Mouse (Mus musculus): ENCODE results near the gene Ms4a3. TPM values are rescaled to one million over a fixed set of nuclear protein-coding genes. Genes with fewer than 3 reads are reported as not detected.
A peak's percentile ranks its signal among the peaks of the same experiment; 100 is the strongest.

Gene Ms4a3
- polyA plus RNA-seq, 1 experiment from 2014 or later = 29.8 TPM

DNA sequence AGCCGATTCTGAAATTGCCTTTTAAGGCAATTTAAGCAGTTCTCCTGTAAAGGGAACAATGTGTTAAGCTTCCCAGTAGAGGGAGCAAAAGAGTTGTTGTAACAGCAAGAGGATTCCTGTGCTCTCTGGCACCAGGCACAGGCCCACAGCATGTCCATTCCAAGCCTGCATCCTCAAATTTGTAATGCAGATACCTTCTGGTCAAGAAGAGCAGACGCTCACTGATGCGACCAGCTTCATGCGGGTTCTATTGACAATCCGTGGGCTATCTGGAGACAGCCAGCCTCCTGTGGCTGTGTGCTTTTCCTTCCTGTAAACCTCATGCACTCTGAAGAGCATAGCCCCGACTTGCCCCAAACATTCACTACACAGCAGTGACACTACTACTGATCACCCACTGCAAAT lies 29.1 kb downstream of the Ms4a3 start:
- H3K27me3 ChIP-seq (ENCODE audit: control insufficient read depth, insufficient read depth, low read depth, low read length) = no peaks in the 10 kb centered on the region
- 0 out of 2 replicates have a peak, but pooled peaks have one; percentile 37 for ATAC-seq (ENCODE audit: low read depth)
- no peak overlapping the region for H3K4me3 ChIP-seq (ENCODE audit: low read depth, low read length)
- no peak overlapping the region for H3K4me2 ChIP-seq (ENCODE audit: low read depth, low read length)
- peaks cover 5% of the 10 kb centered on the region; the same call in 1 of the 2 replicates for H3K4me1 ChIP-seq (ENCODE audit: control insufficient read depth, low read depth, low read length)
- no peak overlapping the region for H3K9ac ChIP-seq (ENCODE audit: low read depth, low read length)
- WGBS (ENCODE audit: insufficient replicate concordance) = 6% methylated on average over 6 of the region's 6 CpGs
- H3K27ac ChIP-seq (ENCODE audit: low read length) = no peak overlapping the region
- H3K36me3 ChIP-seq (ENCODE audit: control insufficient read depth, insufficient read depth) = no peaks in the 10 kb centered on the region
- H3K9me3 ChIP-seq (replicated peaks; ENCODE audit: control insufficient read depth, low read length) = no peaks in the 10 kb centered on the region

DNA sequence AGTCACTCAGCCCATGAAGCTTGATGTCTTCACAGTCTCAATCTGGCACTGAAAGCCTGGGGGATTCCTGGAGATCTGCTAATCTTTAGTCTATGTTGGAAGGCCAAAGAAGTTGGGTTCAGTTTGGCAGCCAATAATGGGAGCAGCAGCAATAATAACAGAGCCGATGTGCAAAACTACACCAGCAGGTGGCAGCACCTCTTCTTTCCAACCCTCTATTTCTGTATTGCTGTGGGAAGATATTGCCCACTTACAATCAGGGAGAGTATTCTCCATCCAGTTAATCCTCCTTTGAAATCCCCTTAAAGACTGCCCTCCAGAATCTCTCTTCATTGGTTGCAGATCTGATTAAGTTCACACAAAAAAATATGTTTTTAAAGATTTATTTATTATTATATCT lies 32.5 kb downstream of the Ms4a3 start:
- H3K27me3 ChIP-seq (ENCODE audit: control insufficient read depth, insufficient read depth, low read depth, low read length) = no peaks in the 10 kb centered on the region
- no peak overlapping the region for H3K4me3 ChIP-seq (ENCODE audit: low read depth, low read length)
- no peaks in the 10 kb centered on the region for H3K36me3 ChIP-seq (ENCODE audit: control insufficient read depth, insufficient read depth)
- H3K4me2 ChIP-seq (ENCODE audit: low read depth, low read length) = no peak overlapping the region
- H3K27ac ChIP-seq (ENCODE audit: low read length) = no peak overlapping the region
- ATAC-seq (ENCODE audit: low read depth) = no peak
- no peaks in the 10 kb centered on the region for H3K9me3 ChIP-seq (replicated peaks; ENCODE audit: control insufficient read depth, low read length)
- peaks cover 5% of the 10 kb centered on the region; the same call in 1 of the 2 replicates for H3K4me1 ChIP-seq (ENCODE audit: control insufficient read depth, low read depth, low read length)
- 5% methylated on average over 1 of the region's 1 CpGs for WGBS (ENCODE audit: insufficient replicate concordance)
- H3K9ac ChIP-seq (ENCODE audit: low read depth, low read length) = no peak overlapping the region

- H3K4me3 ChIP-seq (ENCODE audit: low read depth, low read length) = no peak within 1 kb of the TSS
- H3K27ac ChIP-seq (ENCODE audit: low read length) = no peak within 1 kb of the TSS
- H3K9me3 ChIP-seq (replicated peaks; ENCODE audit: control insufficient read depth, low read length) = no peaks in the 10 kb centered on the region
- no peak for ATAC-seq (ENCODE audit: low read depth)
- WGBS (ENCODE audit: insufficient replicate concordance) = 53% methylated on average over 2 of the region's 2 CpGs
- no peaks in the 10 kb centered on the region for H3K4me1 ChIP-seq (ENCODE audit: control insufficient read depth, low read depth, low read length)
- no peaks in the 10 kb centered on the region for H3K36me3 ChIP-seq (ENCODE audit: control insufficient read depth, insufficient read depth)
- H3K9ac ChIP-seq (ENCODE audit: low read depth, low read length) = no peak within 1 kb of the TSS
- H3K27me3 ChIP-seq (ENCODE audit: control insufficient read depth, insufficient read depth, low read depth, low read length) = no peaks in the 10 kb centered on the region
- no peak within 1 kb of the TSS for H3K4me2 ChIP-seq (ENCODE audit: low read depth, low read length)
Measured at GRCm38 (mm10) chr19:11604603-11605002, 36.0 kb downstream of the Ms4a3 start, which contains the start of gene Ms4a6d. Ms4a6d (minus strand) TSS chr19:11604849.

- H3K27ac ChIP-seq (ENCODE audit: low read length) = no peak overlapping the region
- no peaks in the 10 kb centered on the region for H3K27me3 ChIP-seq (ENCODE audit: control insufficient read depth, insufficient read depth, low read depth, low read length)
- H3K9me3 ChIP-seq (replicated peaks; ENCODE audit: control insufficient read depth, low read length) = no peaks in the 10 kb centered on the region
- H3K4me1 ChIP-seq (ENCODE audit: control insufficient read depth, low read depth, low read length) = no peaks in the 10 kb centered on the region
- WGBS (ENCODE audit: insufficient replicate concordance) = 70% methylated on average over 2 of the region's 2 CpGs
- H3K9ac ChIP-seq (ENCODE audit: low read depth, low read length) = no peak overlapping the region
- ATAC-seq (ENCODE audit: low read depth) = no peak
- H3K36me3 ChIP-seq (ENCODE audit: control insufficient read depth, insufficient read depth) = no peaks in the 10 kb centered on the region
- H3K4me3 ChIP-seq (ENCODE audit: low read depth, low read length) = no peak overlapping the region
- H3K4me2 ChIP-seq (ENCODE audit: low read depth, low read length) = no peak overlapping the region
Measured at GRCm38 (mm10) chr19:11602026-11602425, 38.6 kb downstream of the Ms4a3 start.

- WGBS (ENCODE audit: insufficient replicate concordance) = 69% methylated on average over 3 of the region's 3 CpGs
- Histone ChIP-seq H3K9me3 (replicated peaks; ENCODE audit: control insufficient read depth, low read length) (no peaks in the 10 kb centered on the region), H3K4me2 (ENCODE audit: low read depth, low read length) (no peak overlapping the region), H3K4me1 (ENCODE audit: control insufficient read depth, low read depth, low read length) (no peaks in the 10 kb centered on the region), H3K9ac (ENCODE audit: low read depth, low read length) (no peak overlapping the region), H3K4me3 (ENCODE audit: low read depth, low read length) (no peak overlapping the region), H3K27ac (ENCODE audit: low read length) (no peak overlapping the region), H3K27me3 (ENCODE audit: control insufficient read depth, insufficient read depth, low read depth, low read length) (no peaks in the 10 kb centered on the region), H3K36me3 (ENCODE audit: control insufficient read depth, insufficient read depth) (no peaks in the 10 kb centered on the region)
- ATAC-seq (ENCODE audit: low read depth) = no peak
Measured at GRCm38 (mm10) chr19:11601349-11601748, 39.3 kb downstream of the Ms4a3 start.

DNA sequence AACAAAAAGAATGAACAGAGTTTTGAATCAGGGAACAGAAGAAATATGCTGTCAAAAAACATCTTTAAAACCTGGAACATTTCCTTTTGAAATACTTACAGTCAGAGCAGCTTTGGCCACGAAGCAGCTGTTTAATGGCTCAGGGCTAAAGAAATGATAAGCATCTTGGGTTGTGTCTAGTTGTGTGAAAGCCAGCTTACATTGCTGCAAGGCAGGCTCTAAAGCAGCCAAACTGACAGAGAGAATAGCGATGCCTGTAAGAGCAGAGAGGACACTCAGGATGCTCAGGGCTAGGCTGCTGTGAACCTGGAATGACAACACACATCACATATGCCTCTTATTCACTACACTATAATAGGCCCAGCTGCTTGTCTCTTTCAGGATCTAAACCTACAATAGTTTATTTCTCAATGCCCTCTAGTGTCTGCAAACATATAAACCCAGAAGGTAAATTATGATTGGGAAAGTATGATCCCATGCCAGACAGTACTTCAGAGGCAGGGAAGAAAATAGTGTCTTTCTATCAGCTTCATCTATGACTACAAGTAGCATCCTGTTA lies 50.7 kb downstream of the Ms4a3 start:
- Histone ChIP-seq H3K4me3 (ENCODE audit: low read depth, low read length) (no peak overlapping the region), H3K36me3 (ENCODE audit: control insufficient read depth, insufficient read depth) (no peaks in the 10 kb centered on the region), H3K4me2 (ENCODE audit: low read depth, low read length) (no peak overlapping the region), H3K27ac (ENCODE audit: low read length) (no peak overlapping the region), H3K9me3 (replicated peaks; ENCODE audit: control insufficient read depth, low read length) (no peaks in the 10 kb centered on the region), H3K9ac (ENCODE audit: low read depth, low read length) (no peak overlapping the region), H3K4me1 (ENCODE audit: control insufficient read depth, low read depth, low read length) (no peaks in the 10 kb centered on the region), H3K27me3 (ENCODE audit: control insufficient read depth, insufficient read depth, low read depth, low read length) (no peaks in the 10 kb centered on the region)
- no peak for ATAC-seq (ENCODE audit: low read depth)
- WGBS (ENCODE audit: insufficient replicate concordance) = 34% methylated on average over 2 of the region's 2 CpGs

- H3K4me2 ChIP-seq (ENCODE audit: low read depth, low read length) = no peak overlapping the region
- ATAC-seq (ENCODE audit: low read depth) = no peak
- no peaks in the 10 kb centered on the region for H3K9me3 ChIP-seq (replicated peaks; ENCODE audit: control insufficient read depth, low read length)
- H3K27me3 ChIP-seq (ENCODE audit: control insufficient read depth, insufficient read depth, low read depth, low read length) = no peaks in the 10 kb centered on the region
- H3K4me3 ChIP-seq (ENCODE audit: low read depth, low read length) = no peak overlapping the region
- H3K27ac ChIP-seq (ENCODE audit: low read length) = no peak overlapping the region
- no peak overlapping the region for H3K9ac ChIP-seq (ENCODE audit: low read depth, low read length)
- no peaks in the 10 kb centered on the region for H3K4me1 ChIP-seq (ENCODE audit: control insufficient read depth, low read depth, low read length)
- WGBS (ENCODE audit: insufficient replicate concordance) = 44% methylated on average over 4 of the region's 4 CpGs
- H3K36me3 ChIP-seq (ENCODE audit: control insufficient read depth, insufficient read depth) = no peaks in the 10 kb centered on the region
Measured at GRCm38 (mm10) chr19:11589205-11589604, 51.4 kb downstream of the Ms4a3 start.

Other genes starting within 250 kb of the Ms4a3 start
- 1.4 and 1.7 TPM in 2 replicates for gene Ms4a4c, start 236.1 kb downstream of the Ms4a3 start, polyA plus RNA-seq (2015; fragmentation: Nextera tagmentation; extraction: Ambion mirVana)
- gene Ms4a4b, start 197.3 kb downstream of the Ms4a3 start, polyA plus RNA-seq (2015; fragmentation: Nextera tagmentation; extraction: Ambion mirVana) = 0.53 and 0.80 TPM in 2 replicates
- gene Ms4a6c, start 171.5 kb downstream of the Ms4a3 start, polyA plus RNA-seq (2015; fragmentation: Nextera tagmentation; extraction: Ambion mirVana) = 8.0 and 8.8 TPM in 2 replicates
- 0.40 and 0.47 TPM in 2 replicates for gene Gm8369, start 154.9 kb downstream of the Ms4a3 start, polyA plus RNA-seq (2015; fragmentation: Nextera tagmentation; extraction: Ambion mirVana)
- gene Ms4a6b, start 124.3 kb downstream of the Ms4a3 start, polyA plus RNA-seq (2015; fragmentation: Nextera tagmentation; extraction: Ambion mirVana) = 2.5 and 3.4 TPM in 2 replicates
- 0.23 and 0.28 TPM in 2 replicates for gene Ms4a4d, start 104.0 kb downstream of the Ms4a3 start, polyA plus RNA-seq (2015; fragmentation: Nextera tagmentation; extraction: Ambion mirVana)
- 4.9 TPM in 2 replicates for gene Ms4a6d, start 36.0 kb downstream of the Ms4a3 start, polyA plus RNA-seq (2015; fragmentation: Nextera tagmentation; extraction: Ambion mirVana)
- 0.74 and 1.1 TPM in 2 replicates for gene Ms4a2, start 17.1 kb downstream of the Ms4a3 start, polyA plus RNA-seq (2015; fragmentation: Nextera tagmentation; extraction: Ambion mirVana)
- 0.13 and 0.26 TPM in 2 replicates for gene Oosp2, start 19.7 kb upstream of the Ms4a3 start, polyA plus RNA-seq (2015; fragmentation: Nextera tagmentation; extraction: Ambion mirVana)
- gene Oosp1, start 50.3 kb upstream of the Ms4a3 start, polyA plus RNA-seq (2015; fragmentation: Nextera tagmentation; extraction: Ambion mirVana) = 0.09 TPM in 1 of 2 replicates, not detected in the other
- gene Oosp3, start 56.2 kb upstream of the Ms4a3 start, polyA plus RNA-seq (2015; fragmentation: Nextera tagmentation; extraction: Ambion mirVana) = not detected in 2 replicates
- gene Gif, start 106.7 kb upstream of the Ms4a3 start, polyA plus RNA-seq (2015; fragmentation: Nextera tagmentation; extraction: Ambion mirVana) = not detected in 2 replicates
- 27.5 and 31.1 TPM in 2 replicates for gene Mrpl16, start 129.5 kb upstream of the Ms4a3 start, polyA plus RNA-seq (2015; fragmentation: Nextera tagmentation; extraction: Ambion mirVana)
- gene Stx3, start 178.6 kb upstream of the Ms4a3 start, polyA plus RNA-seq (2015; fragmentation: Nextera tagmentation; extraction: Ambion mirVana) = 1.8 and 2.3 TPM in 2 replicates
- not detected in 2 replicates for gene Olfr1417, start 198.4 kb upstream of the Ms4a3 start, polyA plus RNA-seq (2015; fragmentation: Nextera tagmentation; extraction: Ambion mirVana)
- not detected in 2 replicates for gene Olfr1418, start 220.2 kb upstream of the Ms4a3 start, polyA plus RNA-seq (2015; fragmentation: Nextera tagmentation; extraction: Ambion mirVana)
- not detected in 2 replicates for gene Olfr1419, start 234.3 kb upstream of the Ms4a3 start, polyA plus RNA-seq (2015; fragmentation: Nextera tagmentation; extraction: Ambion mirVana)
- gene Olfr1420, start 245.7 kb upstream of the Ms4a3 start, polyA plus RNA-seq (2015; fragmentation: Nextera tagmentation; extraction: Ambion mirVana) = not detected in 2 replicates